Mouse (Mus musculus) embryonic facial prominence, embryonic 14.5 days (tissue): ENCODE measurements around the gene Cbx4. TPM values are rescaled to one million over a fixed set of nuclear protein-coding genes. Genes with fewer than 3 reads are reported as not detected.
A peak's percentile ranks its signal among the peaks of the same experiment; 100 is the strongest.

Experiments
- ATAC-seq: fragments of 200-750 bp; cut with Nextera tagmentation; 2 replicates; pipeline ENCODE4 v1.8.0; 2017; ENCODE audit warnings: low read depth, moderate number of reproducible peaks, moderate TSS enrichment
- DNase-seq: peaks from one replicate; pipeline ENCODE4 v3.0.0-alpha.2; 2015; ENCODE audit warnings: low spot score
- H3K27ac ChIP-seq: fragments of 300-500 bp; sonication (generic); replicated peaks from 2 replicates; pipeline ENCODE4 v1.5.1; 2014; ENCODE audit warnings: low read depth, mild to moderate bottlenecking, low read length, moderate library complexity
- H3K27me3 ChIP-seq: fragments of 300-500 bp; sonication (generic); replicated peaks from 2 replicates; pipeline ENCODE4 v1.6.1; 2014; ENCODE audit warnings: low read length; ENCODE audit not compliant: control insufficient read depth, insufficient read depth
- H3K36me3 ChIP-seq: fragments of 300-500 bp; sonication (generic); 2 replicates; pipeline ENCODE4 v1.6.1; 2014; ENCODE audit warnings: low read length, mixed read lengths; ENCODE audit not compliant: control insufficient read depth, insufficient read depth
- H3K4me1 ChIP-seq: fragments of 300-500 bp; sonication (generic); 2 replicates; pipeline ENCODE4 v1.6.1; 2014; ENCODE audit warnings: antibody characterized with exemption, low read length; ENCODE audit not compliant: control insufficient read depth, insufficient read depth
- H3K4me2 ChIP-seq: fragments of 300-500 bp; sonication (generic); 2 replicates; pipeline ENCODE4 v1.6.1; 2014; ENCODE audit warnings: low read depth, mild to moderate bottlenecking, low read length, moderate library complexity, mixed read lengths
- H3K4me3 ChIP-seq: fragments of 300-500 bp; sonication (generic); 2 replicates; pipeline ENCODE4 v1.5.1; 2014; ENCODE audit warnings: low read depth, mild to moderate bottlenecking, low read length
- H3K9ac ChIP-seq: fragments of 300-500 bp; sonication (generic); 2 replicates; pipeline ENCODE4 v1.6.1; 2014; ENCODE audit warnings: low read depth, mild to moderate bottlenecking, low read length, moderate library complexity, mixed read lengths
- H3K9me3 ChIP-seq: fragments of 300-500 bp; sonication (generic); 2 replicates; pipeline ENCODE4 v1.6.1; 2016; ENCODE audit warnings: low read length; ENCODE audit not compliant: control insufficient read depth
- WGBS: fragments of 180-500 bp; shearing (Covaris S2); extraction: QIAGEN DNeasy Blood & Tissue Kit; methylation state at CpG from one replicate; pipeline ENCODE4 v1.1.7; 2014; 5-methylcytosine and 5-hydroxymethylcytosine counted together
- polyA plus RNA-seq: library from polyadenylated mRNA; unstranded; fragments of >200 nt; fragmentation: Nextera tagmentation; extraction: Ambion mirVana; gene quantifications from 2 replicates; pipeline ENCODE4 v1.2.1, GENCODE M21; 2014

Cbx4 gene
- polyA plus RNA-seq, 1 experiment from 2014 or later: 11.0 TPM

DNA sequence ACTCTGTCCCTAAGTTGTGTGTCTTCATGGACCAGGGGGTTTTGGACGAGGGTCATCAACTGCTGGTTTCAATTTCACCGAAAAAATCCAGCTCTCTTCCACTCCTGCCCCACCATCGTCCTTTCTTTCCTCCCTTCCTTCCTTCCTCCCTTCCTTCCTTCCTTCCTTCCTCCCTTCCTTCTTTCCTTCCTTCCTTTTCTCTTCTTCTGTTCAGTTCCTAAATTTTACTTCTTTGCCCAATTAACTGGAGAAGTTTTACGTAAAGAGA, 42.8 kb downstream of the Cbx4 start:
- peak overlapping the region; percentile 65 for H3K27ac ChIP-seq

DNA sequence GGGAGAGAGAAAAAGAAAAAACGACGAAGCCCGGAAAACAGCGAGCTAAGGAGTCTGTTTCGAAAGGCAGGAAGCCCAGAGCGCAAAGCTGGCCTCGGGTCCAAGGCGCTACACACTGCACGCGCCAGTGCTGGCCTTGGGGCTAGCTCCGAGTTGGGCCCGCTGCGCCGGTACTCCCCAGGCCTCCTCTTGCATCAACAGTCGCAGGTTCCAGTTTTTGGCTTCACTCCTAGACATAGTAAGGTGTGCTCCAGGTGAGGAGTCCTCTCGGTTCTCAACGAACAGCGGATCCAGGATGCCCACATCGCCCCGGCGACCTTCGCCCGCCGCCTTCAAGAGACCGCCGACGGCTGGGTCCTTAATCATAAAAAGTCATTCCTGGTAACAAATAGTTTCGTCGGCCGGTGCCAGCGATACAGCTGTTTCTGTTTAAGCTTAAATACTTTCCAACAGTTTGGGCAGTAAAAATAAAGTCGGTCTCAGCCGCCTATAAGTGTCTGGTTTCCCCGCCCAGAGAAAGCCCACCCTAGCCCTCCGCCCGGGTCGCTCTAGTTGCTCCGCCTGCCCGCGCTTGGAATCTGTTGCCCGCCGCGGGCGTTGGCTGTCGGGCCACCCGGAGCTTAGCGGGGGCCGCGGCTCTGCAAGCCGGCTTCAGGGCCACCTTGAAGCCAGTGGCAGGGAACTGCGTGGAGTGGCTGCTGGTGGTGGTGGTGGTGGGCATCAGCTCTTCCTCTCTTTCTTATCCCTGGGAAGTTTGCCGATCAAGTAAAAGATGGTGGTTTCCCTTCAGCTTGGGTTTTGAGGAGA, 43.4 kb downstream of the Cbx4 start:
- peaks cover 12% of the 10 kb centered on the region for H3K36me3 ChIP-seq
- H3K4me2 ChIP-seq: peak overlapping the region; percentile 97
- ATAC-seq (no peak), DNase-seq (peak; percentile 87)
- H3K9ac ChIP-seq: 0 out of 2 replicates have a peak overlapping the region, but pooled peaks have one; percentile 2
- under 1% methylated on average over 51 of the region's 52 CpGs for WGBS
- H3K4me3 ChIP-seq: peak overlapping the region; percentile 79
- H3K27ac ChIP-seq: peak overlapping the region; percentile 65
- H3K9me3 ChIP-seq: no peaks in the 10 kb centered on the region
- H3K4me1 ChIP-seq: peaks cover 52% of the 10 kb centered on the region
- H3K27me3 ChIP-seq: peaks cover 70% of the 10 kb centered on the region

More for the DNA sequence above, 42.8 kb downstream of the Cbx4 start:
- DNase-seq (no peak), ATAC-seq (no peak)
- Histone ChIP-seq H3K4me1 (peaks cover 52% of the 10 kb centered on the region), H3K9ac (0 out of 2 replicates have a peak overlapping the region, but pooled peaks have one; percentile 2), H3K27me3 (peaks cover 71% of the 10 kb centered on the region), H3K4me3 (peak overlapping the region; percentile 79; the same call in 1 of the 2 replicates), H3K9me3 (no peaks in the 10 kb centered on the region), H3K36me3 (peaks cover 10% of the 10 kb centered on the region), H3K4me2 (peak overlapping the region; percentile 97)
- WGBS: 3% methylated on average over 4 of the region's 4 CpGs

DNA sequence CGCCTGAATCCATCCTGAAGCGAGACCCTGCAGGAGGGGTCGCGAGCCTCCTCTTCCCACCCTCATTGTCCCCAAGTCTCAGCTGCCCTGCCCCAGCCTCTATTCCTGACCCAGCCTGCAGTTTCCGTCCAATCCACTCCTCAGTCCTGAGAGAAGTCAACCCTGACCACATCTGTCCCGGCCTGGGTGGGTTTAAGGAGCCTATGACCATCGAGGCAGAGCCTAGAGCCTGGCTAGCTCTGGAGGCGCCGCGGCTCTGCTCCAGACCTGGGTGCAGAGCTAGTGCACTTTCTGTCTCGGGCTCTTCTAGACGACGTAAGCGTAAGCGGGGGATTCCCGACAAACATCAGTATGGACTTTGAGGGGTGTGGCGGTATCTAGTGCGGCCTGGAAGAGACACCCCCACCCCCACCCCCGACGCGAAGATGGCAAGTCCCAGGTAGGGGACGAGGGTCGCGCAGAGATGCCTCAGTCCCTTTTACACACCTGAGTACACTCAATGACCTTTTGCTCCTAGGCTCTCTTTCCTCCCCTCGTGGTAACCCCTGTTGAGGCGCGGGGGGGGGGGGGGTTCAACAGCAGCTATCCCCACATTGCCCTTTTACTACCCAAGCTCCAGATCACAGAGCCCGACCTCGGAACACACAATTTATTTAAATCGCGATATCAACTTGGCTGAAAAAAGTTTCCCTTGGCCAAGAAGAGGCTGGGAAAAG, 44.1 kb downstream of the Cbx4 start:
- WGBS: 1% methylated on average over 30 of the region's 31 CpGs
- Histone ChIP-seq H3K27ac (peak overlapping the region; percentile 65), H3K4me3 (peak overlapping the region; percentile 79), H3K4me1 (peaks cover 50% of the 10 kb centered on the region), H3K9ac (peak overlapping the region; percentile 65), H3K4me2 (peak overlapping the region; percentile 97), H3K36me3 (peaks cover 12% of the 10 kb centered on the region), H3K27me3 (peaks cover 71% of the 10 kb centered on the region), H3K9me3 (no peaks in the 10 kb centered on the region)
- DNase-seq (no peak), ATAC-seq (no peak)

DNA sequence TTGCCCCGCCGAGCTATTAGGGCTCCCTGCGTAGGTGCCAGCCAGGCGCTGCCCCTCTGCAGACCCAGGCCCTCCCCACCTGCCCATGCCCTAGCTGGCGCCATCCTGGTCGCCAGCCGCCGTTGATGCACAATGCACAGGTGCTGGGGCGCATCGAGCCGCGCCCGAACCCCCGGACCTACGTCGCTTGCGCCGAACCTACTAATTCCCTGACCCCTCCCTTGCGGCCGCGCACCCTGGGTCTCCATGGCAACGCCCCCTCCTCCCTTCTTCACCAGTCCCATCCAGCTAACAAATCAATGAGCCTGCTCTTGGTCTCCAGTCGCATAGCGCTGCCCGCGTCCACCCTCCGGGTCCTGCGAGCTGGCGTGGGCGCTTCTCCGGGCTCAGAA, 44.7 kb downstream of the Cbx4 start:
- peak overlapping the region; percentile 97 for H3K4me2 ChIP-seq
- WGBS: under 1% methylated on average over 13 of the region's 31 CpGs
- peaks cover 69% of the 10 kb centered on the region for H3K27me3 ChIP-seq
- no peaks in the 10 kb centered on the region for H3K9me3 ChIP-seq
- peak overlapping the region; percentile 65 for H3K9ac ChIP-seq
- peak; percentile 60 for DNase-seq
- peaks cover 12% of the 10 kb centered on the region for H3K36me3 ChIP-seq
- H3K4me1 ChIP-seq: peaks cover 45% of the 10 kb centered on the region
- peak; percentile 42 for ATAC-seq
- peak overlapping the region; percentile 79 for H3K4me3 ChIP-seq
- H3K27ac ChIP-seq: peak overlapping the region; percentile 45; the same call in 1 of the 2 replicates

DNA sequence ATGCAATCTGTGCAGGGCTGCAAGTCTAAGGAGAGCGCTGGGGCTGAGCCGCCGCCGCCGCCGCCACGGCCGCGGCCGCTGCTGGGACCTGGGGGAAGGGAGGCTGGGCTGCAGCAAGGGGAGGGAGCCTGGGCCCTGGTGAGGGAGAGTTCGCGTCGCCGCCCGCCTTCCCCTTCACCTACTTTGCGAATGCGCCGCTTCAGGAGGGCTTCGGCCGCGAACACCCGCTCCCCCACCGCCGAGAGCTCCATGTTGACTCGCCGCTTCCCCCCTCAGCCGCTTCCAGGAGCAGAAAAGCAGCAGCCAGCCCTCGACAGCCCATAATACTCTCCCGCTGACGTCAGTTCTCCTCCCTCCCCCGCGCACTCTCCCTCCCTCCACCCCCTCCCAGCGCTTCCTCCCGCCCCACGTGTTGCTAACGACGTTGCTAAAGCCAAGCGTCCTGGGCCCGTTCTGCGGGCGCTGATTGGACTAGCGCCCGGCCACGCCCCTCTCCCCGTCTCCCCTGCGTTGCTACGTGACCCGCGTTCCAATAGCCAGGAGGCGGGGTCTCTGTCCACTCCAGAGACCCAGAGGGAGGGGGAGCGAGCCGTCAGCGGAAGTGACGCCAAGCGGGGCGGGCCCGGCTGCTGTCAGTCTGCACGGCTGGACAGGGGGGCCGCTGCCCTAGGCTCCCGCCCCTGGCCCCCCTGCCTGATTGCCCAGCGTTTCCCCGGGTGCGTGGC, 45.3 kb downstream of the Cbx4 start, which contains the start of gene Cbx8:
Cbx8 (minus strand) TSS at position 370 of the 725 bp plus-strand sequence.
- peak within 1 kb of the TSS; percentile 97 for H3K4me2 ChIP-seq
- ATAC-seq (peak; percentile 93), DNase-seq (peak; percentile 100)
- peak within 1 kb of the TSS; percentile 87 for H3K27ac ChIP-seq
- no peaks in the 10 kb centered on the region for H3K9me3 ChIP-seq
- peaks cover 12% of the 10 kb centered on the region for H3K36me3 ChIP-seq
- peak within 1 kb of the TSS; percentile 89 for H3K9ac ChIP-seq
- peak within 1 kb of the TSS; percentile 79 for H3K4me3 ChIP-seq
- H3K4me1 ChIP-seq: peaks cover 44% of the 10 kb centered on the region
- WGBS: under 1% methylated on average over 28 of the region's 63 CpGs
- H3K27me3 ChIP-seq: peaks cover 69% of the 10 kb centered on the region

DNA sequence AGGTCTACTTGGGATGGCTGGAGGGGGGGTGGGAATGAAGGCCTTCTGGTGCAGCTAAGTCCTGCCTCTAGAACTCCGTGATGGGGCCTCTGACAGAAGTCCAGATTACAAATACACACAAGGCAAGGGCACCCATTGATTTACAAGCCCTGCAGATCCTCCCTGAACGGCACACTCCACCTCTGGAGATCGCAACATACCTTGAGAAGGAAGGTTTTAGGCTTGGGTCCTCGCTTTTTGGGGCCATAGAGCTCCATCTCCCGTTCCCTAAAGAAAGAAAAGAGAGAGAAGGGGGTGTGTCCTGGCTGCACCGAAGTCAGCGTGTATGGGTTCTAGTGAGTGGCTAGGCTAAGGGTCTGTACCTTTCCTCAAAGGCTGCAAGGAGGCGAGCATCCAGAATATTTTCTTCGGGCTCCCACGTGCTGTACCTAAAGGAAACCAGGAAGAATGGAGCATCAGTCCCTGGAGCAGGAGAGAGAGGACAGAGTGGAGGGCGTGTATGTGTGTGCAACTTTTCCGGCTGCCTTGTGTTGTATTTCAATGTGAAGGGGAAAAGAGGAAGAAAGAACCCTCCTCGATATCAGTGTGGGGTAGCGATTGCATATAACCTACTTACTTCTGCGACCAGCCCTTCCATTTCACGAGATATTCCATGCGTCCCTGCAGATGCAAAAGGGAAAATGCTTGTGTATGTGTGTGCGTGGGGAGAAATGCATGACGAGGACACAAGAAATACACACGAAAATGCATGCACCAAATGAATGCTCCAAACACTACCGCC, 46.1 kb downstream of the Cbx4 start:
- DNase-seq (no peak), ATAC-seq (no peak)

DNA sequence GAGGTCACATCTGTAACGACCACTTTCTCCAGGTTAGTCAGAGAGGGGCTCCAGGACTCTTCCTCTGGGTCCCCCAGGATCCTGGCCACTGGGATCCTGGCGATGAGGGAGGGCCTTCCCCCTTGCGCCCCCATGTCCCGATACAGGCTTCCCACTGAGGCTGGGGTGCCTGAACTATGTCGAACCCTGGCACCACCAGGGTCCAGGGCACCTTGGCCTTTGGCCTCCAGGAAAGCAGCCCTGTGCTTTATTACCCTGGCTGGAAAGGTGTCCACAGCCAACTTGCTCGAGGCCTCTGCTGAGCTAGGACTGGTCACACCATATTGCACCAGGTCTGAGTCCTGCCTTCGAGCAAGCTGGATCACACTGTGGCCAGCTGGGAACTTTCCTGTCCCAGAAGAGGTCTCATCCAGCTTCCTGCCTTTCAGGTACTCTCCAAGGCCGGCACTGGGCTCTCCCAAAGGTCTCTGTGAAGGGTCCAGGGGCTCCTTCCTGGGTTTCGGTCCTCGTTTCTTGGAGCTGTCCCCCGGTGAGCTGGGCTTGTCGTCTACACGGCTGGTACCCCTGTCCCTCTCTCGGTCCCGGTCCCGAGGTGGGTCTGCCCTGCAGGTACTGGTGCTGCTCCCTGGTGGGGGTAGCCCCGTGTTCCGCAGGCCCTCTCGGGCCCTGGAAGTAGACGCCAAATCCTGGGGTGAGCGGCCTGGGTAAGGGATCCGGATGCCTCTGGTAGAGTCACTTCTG, 47.1 kb downstream of the Cbx4 start:
- ATAC-seq (no peak), DNase-seq (no peak)
- 0 out of 2 replicates have a peak overlapping the region, but pooled peaks have one; percentile 1 for H3K4me3 ChIP-seq
- no peak overlapping the region for H3K9ac ChIP-seq
- no peak overlapping the region for H3K27ac ChIP-seq
- 50% methylated on average over 20 of the region's 22 CpGs for WGBS
- H3K4me2 ChIP-seq: no peak overlapping the region; the same call in none of the 2 replicates
- peaks cover 12% of the 10 kb centered on the region for H3K36me3 ChIP-seq
- H3K27me3 ChIP-seq: peaks cover 63% of the 10 kb centered on the region
- no peaks in the 10 kb centered on the region for H3K9me3 ChIP-seq
- peaks cover 41% of the 10 kb centered on the region for H3K4me1 ChIP-seq

More for the DNA sequence above, 46.1 kb downstream of the Cbx4 start:
- peak overlapping the region; percentile 97 for H3K4me2 ChIP-seq
- peaks cover 69% of the 10 kb centered on the region for H3K27me3 ChIP-seq
- 8% methylated on average over 21 of the region's 21 CpGs for WGBS
- H3K4me1 ChIP-seq: peaks cover 43% of the 10 kb centered on the region
- H3K27ac ChIP-seq: no peak overlapping the region; the same call in 1 of the 2 replicates
- H3K9me3 ChIP-seq: no peaks in the 10 kb centered on the region
- H3K9ac ChIP-seq: peak overlapping the region; percentile 89
- peak overlapping the region; percentile 79 for H3K4me3 ChIP-seq
- H3K36me3 ChIP-seq: peaks cover 12% of the 10 kb centered on the region
